Mouse (Mus musculus) liver, embryonic 14.5 days (tissue): ENCODE measurements at regions not wholly inside any gene's neighbourhood (a gene's known extent, or its start where the extent isn't known, plus 50 kb on each side); places are given as distances from the start of the nearest gene placed in this dataset.

Source experiments
- CTCF ChIP-seq: IDR thresholded peaks from 2 replicates; pipeline ENCODE4 v1.5.1; 2016; ENCODE audit warnings: antibody characterized with exemption, low read depth, control low read depth
- EP300 ChIP-seq: IDR thresholded peaks from 2 replicates; pipeline ENCODE4 v1.6.1; 2016; ENCODE audit warnings: antibody characterized with exemption, low read depth

GRCm38 (mm10) chr2:77341575-77342332 lies 61.4 kb upstream of the Sestd1 start:
- no peak for TF ChIP-seq EP300
- peak; percentile 92 for TF ChIP-seq CTCF
